Mouse (Mus musculus) midbrain, embryonic 14.5 days (tissue): ENCODE data around the gene Hoxa2. TPM values are rescaled to one million over a fixed set of nuclear protein-coding genes. Genes with fewer than 3 reads are reported as not detected.

Experiments used
- ATAC-seq: fragments of 200-750 bp; cut with Nextera tagmentation; 2 replicates; pipeline ENCODE4 v1.8.0; 2017; ENCODE audit warnings: moderate number of reproducible peaks, moderate library complexity; ENCODE audit not compliant: low FRiP score, low TSS enrichment
- DNase-seq: peaks from one replicate; pipeline ENCODE4 v3.0.0-alpha.2; 2015
- H3K27ac ChIP-seq: fragments of 300-500 bp; sonication (generic); replicated peaks from 2 replicates; pipeline ENCODE4 v1.5.1; 2014; ENCODE audit warnings: mild to moderate bottlenecking, low read depth, low read length, moderate library complexity
- H3K27me3 ChIP-seq: fragments of 300-500 bp; sonication (generic); 2 replicates; pipeline ENCODE4 v1.6.1; 2014; ENCODE audit warnings: low read length, control low read depth, mixed read lengths; ENCODE audit not compliant: control insufficient read depth, insufficient read depth
- H3K36me3 ChIP-seq: fragments of 300-500 bp; sonication (generic); 2 replicates; pipeline ENCODE4 v1.6.1; 2014; ENCODE audit warnings: low read length, control low read depth; ENCODE audit not compliant: control insufficient read depth, insufficient read depth
- H3K4me1 ChIP-seq: fragments of 300-500 bp; sonication (generic); 2 replicates; pipeline ENCODE4 v1.6.1; 2014; ENCODE audit warnings: mild to moderate bottlenecking, antibody characterized with exemption, low read length, control low read depth; ENCODE audit not compliant: control insufficient read depth, insufficient read depth
- H3K4me2 ChIP-seq: fragments of 300-500 bp; sonication (generic); 2 replicates; pipeline ENCODE4 v1.6.1; 2014; ENCODE audit warnings: mild to moderate bottlenecking, low read length, moderate library complexity
- H3K4me3 ChIP-seq: fragments of 300-500 bp; sonication (generic); replicated peaks from 2 replicates; pipeline ENCODE4 v1.5.1; 2014; ENCODE audit warnings: low read depth, low read length
- H3K9ac ChIP-seq: fragments of 300-500 bp; sonication (generic); replicated peaks from 2 replicates; pipeline ENCODE4 v1.6.1; 2014; ENCODE audit warnings: mild to moderate bottlenecking, low read length, moderate library complexity
- H3K9me3 ChIP-seq: fragments of 300-500 bp; sonication (generic); 2 replicates; pipeline ENCODE4 v1.6.1; 2016; ENCODE audit warnings: low read length, control low read depth, mixed read lengths; ENCODE audit not compliant: control insufficient read depth
- WGBS: fragments of 180-500 bp; shearing (Covaris S2); extraction: QIAGEN DNeasy Blood & Tissue Kit; methylation state at CpG from one replicate; pipeline ENCODE4 v1.1.7; 2014; 5-methylcytosine and 5-hydroxymethylcytosine counted together
- polyA plus RNA-seq: library from polyadenylated mRNA; unstranded; fragments of >200 nt; fragmentation: Nextera tagmentation; extraction: Ambion mirVana; gene quantifications from 2 replicates; pipeline ENCODE4 v1.2.1, GENCODE M21; 2014

The Hoxa2 gene
- polyA plus RNA-seq, 1 experiment from 2014 or later: 0.20 TPM

- Histone ChIP-seq H3K27ac (no peak overlapping the region), H3K4me3 (no peak overlapping the region)
Measured at GRCm38 (mm10) chr6:52115899-52116298, 48.7 kb downstream of the Hoxa2 start.

More at GRCm38 (mm10) chr6:52115899-52116298, 48.7 kb downstream of the Hoxa2 start:
- H3K4me1 ChIP-seq: peaks cover 16% of the 10 kb centered on the region
- H3K27me3 ChIP-seq: no peaks in the 10 kb centered on the region
- WGBS: 30% methylated on average over 5 of the region's 5 CpGs
- no peak overlapping the region for H3K9ac ChIP-seq
- DNase-seq (no peak), ATAC-seq (no peak)
- H3K9me3 ChIP-seq: no peaks in the 10 kb centered on the region
- H3K36me3 ChIP-seq: no peaks in the 10 kb centered on the region
- H3K4me2 ChIP-seq: no peak overlapping the region

Other genes starting within 250 kb of the Hoxa2 start
- gene Skap2, start 152.3 kb downstream of the Hoxa2 start, polyA plus RNA-seq: 4.5 and 5.8 TPM in 2 replicates
- gene Hoxa1, start 6.5 kb downstream of the Hoxa2 start, polyA plus RNA-seq: 0.26 and 0.61 TPM in 2 replicates
- gene 5730596B20Rik, start 12.7 kb upstream of the Hoxa2 start, polyA plus RNA-seq: not detected in 2 replicates
- not detected in 2 replicates for gene Hoxa4, start 26.9 kb upstream of the Hoxa2 start, polyA plus RNA-seq
- not detected in 2 replicates for gene Hoxa5, start 39.8 kb upstream of the Hoxa2 start, polyA plus RNA-seq
- gene Hoxa6, start 43.9 kb upstream of the Hoxa2 start, polyA plus RNA-seq: not detected in 2 replicates
- gene Hoxa3, start 48.5 kb upstream of the Hoxa2 start, polyA plus RNA-seq: not detected in 2 replicates
- not detected in 2 replicates for gene Gm28308, start 48.5 kb upstream of the Hoxa2 start, polyA plus RNA-seq
- not detected in 2 replicates for gene Hoxa7, start 57.0 kb upstream of the Hoxa2 start, polyA plus RNA-seq
- gene Hoxa9, start 66.3 kb upstream of the Hoxa2 start, polyA plus RNA-seq: not detected in 2 replicates
- gene Hoxa10, start 76.0 kb upstream of the Hoxa2 start, polyA plus RNA-seq: not detected in 2 replicates
- not detected in 2 replicates for gene Hoxa11, start 81.0 kb upstream of the Hoxa2 start, polyA plus RNA-seq
- gene Hoxa13, start 96.0 kb upstream of the Hoxa2 start, polyA plus RNA-seq: not detected in 2 replicates
- gene Evx1, start 148.7 kb upstream of the Hoxa2 start, polyA plus RNA-seq: 1.3 and 1.5 TPM in 2 replicates